Mouse (Mus musculus) ES-E14 (cell line): Measurements from ENCODE around the gene Chst11. TPM values are rescaled to one million over a fixed set of nuclear protein-coding genes. Genes with fewer than 3 reads are reported as not detected.

Source experiments
- DNase-seq: peaks from one replicate; pipeline ENCODE4 v3.0.0-alpha.2; 2013; ENCODE audit warnings: low read depth, low spot score
- H3K27ac ChIP-seq: 2 replicates; pipeline ENCODE4 v1.5.1; 2012; ENCODE audit warnings: low read depth, mild to moderate bottlenecking, low read length, moderate library complexity, mixed read lengths; ENCODE audit not compliant: poor library complexity, insufficient read depth, severe bottlenecking
- H3K36me3 ChIP-seq: 2 replicates; pipeline ENCODE4 v1.6.1; 2012; ENCODE audit warnings: mild to moderate bottlenecking, low read length, moderate library complexity, mixed read lengths; ENCODE audit not compliant: control insufficient read depth, poor library complexity, insufficient read depth, severe bottlenecking
- H3K4me1 ChIP-seq, 2 experiments: fragments of 150-350 bp in 1 of 2; sonication (generic) in 1 of 2; 2 replicates each; pipeline ENCODE4 v1.6.1; 2012; ENCODE audit warnings: low read length in 2 of 2, mild to moderate bottlenecking in 1 of 2, mixed read lengths in 1 of 2; ENCODE audit not compliant: control insufficient read depth in 2 of 2, insufficient read depth in 2 of 2, poor library complexity in 1 of 2
- H3K4me3 ChIP-seq, 2 experiments: fragments of 150-350 bp in 1 of 2; sonication (generic) in 1 of 2; 2 replicates each; pipeline ENCODE4 v1.5.1; 2012; ENCODE audit warnings: low read length in 2 of 2, low read depth in 1 of 2, mild to moderate bottlenecking in 1 of 2, mixed read lengths in 1 of 2; ENCODE audit not compliant: insufficient read depth in 1 of 2, poor library complexity in 1 of 2, severe bottlenecking in 1 of 2
- H3K9ac ChIP-seq: 2 replicates; pipeline ENCODE4 v1.6.1; 2012; ENCODE audit warnings: low read depth, mild to moderate bottlenecking, low read length, mixed read lengths; ENCODE audit not compliant: poor library complexity, insufficient read depth, severe bottlenecking
- H3K9me3 ChIP-seq: fragments of 150-350 bp; sonication (generic); 2 replicates; pipeline ENCODE4 v1.6.1; 2012; ENCODE audit warnings: low read depth, mild to moderate bottlenecking, low read length; ENCODE audit not compliant: control insufficient read depth, insufficient read depth
- CHD2 ChIP-seq: IDR thresholded peaks from 2 replicates; pipeline ENCODE4 v1.6.1; 2014; ENCODE audit warnings: mild to moderate bottlenecking, low read depth, low read length, inconsistent platforms
- HCFC1 ChIP-seq: IDR thresholded peaks from 2 replicates; pipeline ENCODE4 v1.6.1; 2012; ENCODE audit warnings: low read length, inconsistent platforms, borderline replicate concordance; ENCODE audit not compliant: insufficient read depth
- MAFK ChIP-seq: IDR thresholded peaks from 2 replicates; pipeline ENCODE4 v1.6.1; 2014; ENCODE audit warnings: mild to moderate bottlenecking, low read depth, low read length, inconsistent platforms; ENCODE audit not compliant: insufficient read depth
- ZC3H11A ChIP-seq: IDR thresholded peaks from 2 replicates; pipeline ENCODE4 v1.6.1; 2012; ENCODE audit warnings: low read depth, mild to moderate bottlenecking, inconsistent platforms, low read length, borderline replicate concordance
- ZNF384 ChIP-seq: IDR thresholded peaks from 2 replicates; pipeline ENCODE4 v1.6.1; 2012; ENCODE audit warnings: low read depth, low read length, inconsistent platforms
- in situ Hi-C, 2 experiments: fragments of 600-800 bp; cut with MboI; formaldehyde crosslinking; loops; one replicate each; pipeline ENCODE4 v1.15.1; 2025; ENCODE audit warnings: low sequenced_read_pairs in 2 of 2, inconsistent platforms in 1 of 2; ENCODE audit not compliant: unreplicated experiment in 2 of 2
- total RNA-seq: library from RNA; depleted of rRNA; stranded (reverse); fragments of 300-350 nt; gene quantifications from 2 replicates; pipeline ENCODE4 v1.2.3, GENCODE M21; 2012

Chst11 gene
- total RNA-seq, 1 experiment: 8.6 TPM

GRCm38 (mm10) chr10:83064796-83065195 is 79.5 kb downstream of the Chst11 start:
- Histone ChIP-seq H3K36me3 (no peaks in the 10 kb centered on the region), H3K9ac (no peak overlapping the region), H3K4me3 (no peak overlapping the region), H3K27ac (no peak overlapping the region), H3K4me1 (no peaks in the 10 kb centered on the region; a peak in 1 of 4 replicates), H3K9me3 (no peaks in the 10 kb centered on the region)
- in situ Hi-C loops: no loop called here
- TF ChIP-seq HCFC1 (no peak), MAFK (no peak)
- no peak for DNase-seq

GRCm38 (mm10) chr10:83066159-83066558 is 80.9 kb downstream of the Chst11 start:
- no peak for TF ChIP-seq MAFK
- no peak for TF ChIP-seq ZC3H11A
- TF ChIP-seq ZNF384: no peak
- no peak for TF ChIP-seq HCFC1
- no peak for TF ChIP-seq CHD2
- H3K4me3 ChIP-seq: no peak overlapping the region
- no peaks in the 10 kb centered on the region; a peak in 1 of 4 replicates for H3K4me1 ChIP-seq
- in situ Hi-C loops: no loop called here
- no peaks in the 10 kb centered on the region for H3K9me3 ChIP-seq
- H3K9ac ChIP-seq: no peak overlapping the region
- H3K27ac ChIP-seq: no peak overlapping the region
- no peak for DNase-seq
- no peaks in the 10 kb centered on the region for H3K36me3 ChIP-seq

DNA sequence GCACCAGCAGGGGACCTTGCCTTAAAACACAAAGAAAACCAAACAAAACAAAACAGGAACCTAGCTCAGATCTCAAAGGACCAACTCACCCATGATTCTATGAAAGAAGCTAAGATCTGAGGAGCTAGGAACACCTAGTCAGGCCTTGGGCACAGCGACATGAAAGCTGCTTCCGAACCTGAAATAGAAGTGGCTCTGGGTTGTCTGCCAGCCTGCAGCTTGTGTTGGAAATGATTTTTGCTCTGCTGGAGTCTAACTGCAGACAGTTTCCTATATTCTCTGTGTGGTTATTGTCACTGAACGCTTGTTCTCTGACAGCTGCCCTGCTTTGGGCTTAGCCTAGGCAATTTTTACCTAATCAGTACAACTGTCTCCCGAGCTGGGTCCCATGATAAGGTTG is 82.0 kb downstream of the Chst11 start:
- TF ChIP-seq ZC3H11A (no peak), ZNF384 (no peak), CHD2 (no peak), MAFK (no peak), HCFC1 (no peak)
- DNase-seq: no peak
- no peak overlapping the region for H3K27ac ChIP-seq
- no peaks in the 10 kb centered on the region; a peak in 1 of 4 replicates for H3K4me1 ChIP-seq
- in situ Hi-C loops: no loop called here
- no peak overlapping the region for H3K4me3 ChIP-seq
- no peaks in the 10 kb centered on the region for H3K36me3 ChIP-seq
- H3K9me3 ChIP-seq: no peaks in the 10 kb centered on the region
- no peak overlapping the region for H3K9ac ChIP-seq

GRCm38 (mm10) chr10:83068466-83068865 is 83.2 kb downstream of the Chst11 start:
- Histone ChIP-seq H3K4me1 (no peaks in the 10 kb centered on the region; a peak in 1 of 4 replicates), H3K4me3 (no peak overlapping the region), H3K9me3 (no peaks in the 10 kb centered on the region), H3K9ac (no peak overlapping the region), H3K36me3 (no peaks in the 10 kb centered on the region), H3K27ac (no peak overlapping the region)
- TF ChIP-seq CHD2 (no peak), ZC3H11A (no peak), HCFC1 (no peak), MAFK (no peak), ZNF384 (no peak)
- in situ Hi-C loops: no loop called here
- no peak for DNase-seq

DNA sequence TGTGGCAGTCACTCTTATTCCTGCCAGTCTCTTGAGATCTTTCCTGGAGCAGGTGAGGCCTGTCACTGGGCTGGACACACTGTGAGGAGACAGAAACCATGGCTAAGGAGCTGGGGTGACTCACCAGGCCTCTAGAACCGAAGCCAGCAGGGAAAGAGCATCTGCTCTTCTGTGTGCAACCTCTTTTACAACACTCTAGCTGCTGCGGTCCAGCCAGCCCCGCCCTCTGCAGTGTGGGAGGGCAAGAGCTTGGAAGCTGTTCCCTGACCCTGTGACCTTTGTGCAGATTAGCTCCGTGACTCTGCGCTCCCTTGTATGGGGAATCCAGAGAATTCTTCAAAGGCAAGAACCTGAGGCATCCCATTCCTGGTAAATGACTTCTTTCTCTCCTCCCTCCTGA is 84.5 kb downstream of the Chst11 start:
- H3K4me3 ChIP-seq: no peak overlapping the region
- peak; percentile 52 for DNase-seq
- H3K9me3 ChIP-seq: no peaks in the 10 kb centered on the region
- no peak overlapping the region for H3K9ac ChIP-seq
- H3K36me3 ChIP-seq: no peaks in the 10 kb centered on the region
- H3K4me1 ChIP-seq: no peaks in the 10 kb centered on the region; a peak in 1 of 4 replicates
- in situ Hi-C loops: no loop called here
- TF ChIP-seq CHD2 (no peak), ZNF384 (no peak), HCFC1 (no peak), ZC3H11A (no peak), MAFK (no peak)
- H3K27ac ChIP-seq: no peak overlapping the region
